Mouse (Mus musculus) liver, postnatal 0 days (tissue): ENCODE data around the gene BC049715.

Source experiments
- CTCF ChIP-seq: sonication (generic); IDR thresholded peaks from 2 replicates; pipeline ENCODE4 v1.5.1; 2016; ENCODE audit warnings: antibody characterized with exemption, low read depth
- EP300 ChIP-seq: IDR thresholded peaks from 2 replicates; pipeline ENCODE4 v1.6.1; 2016; ENCODE audit warnings: antibody characterized with exemption, low read depth, mild to moderate bottlenecking

DNA sequence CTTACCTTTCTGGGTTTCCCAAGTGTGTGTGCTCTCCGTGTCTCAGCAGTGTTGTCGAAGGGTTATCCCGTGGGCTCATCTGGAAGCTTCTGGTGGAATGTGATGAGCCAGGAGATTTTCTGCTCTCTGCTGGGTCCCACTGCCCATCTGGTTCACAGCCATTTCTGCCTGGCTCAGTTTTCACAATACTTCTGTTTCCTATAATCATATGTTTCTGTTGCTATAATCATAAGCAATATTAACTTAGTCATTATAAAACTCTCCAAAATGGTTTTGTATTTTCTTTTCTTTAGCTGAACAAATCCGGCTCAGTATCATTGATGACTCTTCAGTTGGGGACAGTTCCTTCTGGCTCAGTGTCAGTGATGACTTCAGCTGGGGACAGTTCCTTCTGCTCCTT, 7.9 kb downstream of the BC049715 start, which contains the start of gene Smco3:
- TF ChIP-seq CTCF = no peak
- TF ChIP-seq EP300 = no peak
